Mouse (Mus musculus) kidney, adult 9 months (tissue): ENCODE data around the gene Rhot1.
"Not testable (repeated sequence)": the region's sequence is repeated elsewhere in the genome, so short reads cannot be mapped to it uniquely, and the experiment has no call there.

Source experiments
- DNase-seq: peaks from one replicate; pipeline ENCODE4 v3.0.0; 2022

Rhot1 gene

GRCm38 (mm10) chr11:80196351-80196750 is 12.5 kb upstream of the Rhot1 start:
- DNase-seq = no peak

DNA sequence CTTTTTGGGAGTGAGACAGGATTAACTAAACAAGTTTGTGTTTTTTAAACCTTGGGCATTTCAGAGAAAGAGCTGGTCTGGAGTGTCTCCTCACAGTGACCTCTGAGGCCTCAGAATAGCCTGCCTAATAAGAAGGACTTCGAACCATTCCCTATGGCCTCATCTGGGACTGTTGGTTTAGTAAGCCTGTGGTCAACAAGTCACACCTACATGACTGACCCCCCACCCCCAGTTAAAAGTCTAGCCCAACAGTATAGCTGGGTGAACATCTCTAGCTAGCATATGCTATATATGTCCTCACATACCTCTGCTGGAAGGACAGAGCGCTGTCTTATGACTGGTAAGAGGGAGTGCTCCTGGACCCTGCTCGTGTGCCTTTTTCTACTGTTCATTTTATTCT is 9.5 kb upstream of the Rhot1 start:
- DNase-seq = no peak

GRCm38 (mm10) chr11:80199773-80200172 is 9.0 kb upstream of the Rhot1 start:
- DNase-seq = no peak

- DNase-seq = no peak
Observed at GRCm38 (mm10) chr11:80200326-80200725, 8.5 kb upstream of the Rhot1 start.

DNA sequence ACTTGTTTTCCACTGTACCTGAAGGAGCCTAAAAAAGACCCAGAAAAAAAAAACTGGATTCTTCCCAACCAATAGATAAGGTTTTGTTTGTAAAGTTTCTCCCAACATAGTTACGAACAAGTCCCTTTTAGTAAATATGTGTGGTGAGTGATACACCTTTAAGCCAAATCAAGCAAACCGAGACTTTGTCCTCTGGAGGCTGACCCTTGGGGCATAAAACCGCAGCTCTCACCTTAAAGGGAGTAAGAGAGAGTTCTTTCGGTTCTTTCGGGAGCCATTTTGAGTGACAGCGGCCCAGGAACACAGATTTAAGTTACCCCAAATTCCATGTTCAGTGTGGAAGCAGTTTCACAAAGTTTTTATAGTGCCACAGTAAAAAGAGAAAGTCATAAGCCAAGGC is 6.5 kb upstream of the Rhot1 start:
- DNase-seq = peak; percentile 70

GRCm38 (mm10) chr11:80204037-80204436 is 4.8 kb upstream of the Rhot1 start:
- DNase-seq = no peak

- DNase-seq = no peak
Observed at GRCm38 (mm10) chr11:80204941-80205340, 3.9 kb upstream of the Rhot1 start.

GRCm38 (mm10) chr11:80208465-80208859 is 357 bp upstream of the Rhot1 start:
- no peak for DNase-seq

- no peak for DNase-seq
Observed at GRCm38 (mm10) chr11:80210321-80210720, 1.5 kb downstream of the Rhot1 start.

- DNase-seq = no peak
Observed at GRCm38 (mm10) chr11:80212282-80212681, 3.5 kb downstream of the Rhot1 start.

GRCm38 (mm10) chr11:80215291-80215690 is 6.5 kb downstream of the Rhot1 start:
- peak; percentile 57 for DNase-seq

DNA sequence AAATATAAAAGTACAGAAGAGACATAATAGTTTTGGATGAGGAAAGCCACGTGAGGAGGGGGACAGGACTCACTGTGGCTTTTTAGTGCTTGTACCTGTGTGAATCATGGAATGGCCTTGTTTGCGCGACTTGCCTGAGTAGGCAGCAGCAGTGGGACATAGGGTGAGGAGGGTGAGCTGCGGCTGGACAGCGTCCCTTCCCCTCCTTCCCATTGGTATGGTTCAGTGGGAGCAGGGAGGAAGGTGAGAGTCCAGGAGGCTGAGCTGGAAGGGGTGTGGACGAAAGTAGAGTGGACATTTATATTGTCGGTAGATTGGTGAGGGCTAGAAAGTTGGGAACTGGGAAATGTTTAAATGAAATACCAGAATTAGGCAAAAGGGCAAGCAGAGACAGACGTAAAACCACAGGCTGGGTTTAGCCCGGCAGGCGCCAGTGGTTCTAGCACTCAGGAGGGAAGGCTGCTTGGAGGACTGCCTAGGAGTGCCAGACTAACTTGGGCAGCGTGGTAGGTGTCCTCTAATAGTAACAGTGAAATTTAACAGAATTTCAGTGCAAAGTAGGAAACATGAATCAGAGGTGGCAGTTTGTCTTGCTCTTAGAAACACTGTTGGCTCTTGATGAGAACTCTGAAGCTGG is 10.0 kb downstream of the Rhot1 start:
- no peak for DNase-seq

DNA sequence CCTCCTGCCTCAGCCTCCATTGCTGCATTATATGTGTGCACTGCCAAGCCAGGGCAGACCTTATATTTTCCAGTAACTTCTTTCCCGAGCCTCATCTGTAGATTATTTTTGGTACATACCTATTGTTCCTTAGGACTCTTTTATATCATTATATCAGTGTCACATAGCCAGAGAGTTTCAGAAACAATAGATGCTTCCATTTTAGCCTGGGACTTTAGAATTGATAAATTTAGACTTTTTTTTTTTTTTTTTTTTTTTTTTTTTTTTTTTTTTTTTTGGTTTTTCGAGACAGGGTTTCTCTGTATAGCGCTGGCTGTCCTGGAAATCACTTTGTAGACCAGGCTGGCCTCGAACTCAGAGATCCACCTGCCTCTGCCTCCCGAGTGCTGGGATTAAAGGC is 21.2 kb downstream of the Rhot1 start:
- DNase-seq = not testable (repeated sequence)

GRCm38 (mm10) chr11:80237278-80237677 is 28.5 kb downstream of the Rhot1 start:
- no peak for DNase-seq

DNA sequence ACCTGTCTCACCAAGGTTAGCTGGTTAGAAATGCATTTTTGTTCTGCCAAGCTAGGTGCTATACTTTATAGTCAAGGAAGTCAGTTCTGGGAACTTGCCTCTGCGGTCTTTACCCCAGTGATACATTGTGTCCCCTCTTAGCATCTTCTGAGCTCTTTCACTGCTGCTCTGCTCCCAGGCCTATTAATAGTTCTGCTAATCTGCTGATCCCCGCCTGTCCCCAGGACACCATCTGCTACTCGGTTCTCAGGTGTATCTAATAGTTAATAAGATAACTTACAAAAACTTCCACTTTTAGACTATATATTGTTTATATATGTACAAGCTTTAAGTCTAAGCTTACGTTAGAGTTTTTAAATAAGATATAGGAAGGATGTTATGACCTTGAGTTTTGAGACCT is 29.5 kb downstream of the Rhot1 start:
- no peak for DNase-seq

DNA sequence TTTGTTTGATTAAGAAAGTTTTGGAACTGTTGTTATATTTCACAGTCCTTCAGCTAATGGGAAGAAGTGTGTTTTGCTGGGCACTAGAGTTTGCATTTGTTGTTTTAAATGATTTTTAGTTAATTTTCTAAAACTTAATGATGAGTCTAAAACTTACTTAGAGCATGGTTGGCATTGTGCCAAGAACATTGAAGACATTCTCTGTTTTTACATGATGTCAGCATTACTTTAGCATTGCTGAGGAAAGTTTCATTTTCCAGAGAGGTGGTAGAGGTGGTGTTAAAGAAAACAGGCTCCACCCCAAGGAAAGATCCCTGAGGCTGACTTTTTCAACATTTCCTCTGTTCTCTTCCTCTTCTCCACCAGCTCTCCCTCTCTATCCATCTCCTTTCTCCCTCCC is 38.2 kb downstream of the Rhot1 start:
- no peak for DNase-seq

DNA sequence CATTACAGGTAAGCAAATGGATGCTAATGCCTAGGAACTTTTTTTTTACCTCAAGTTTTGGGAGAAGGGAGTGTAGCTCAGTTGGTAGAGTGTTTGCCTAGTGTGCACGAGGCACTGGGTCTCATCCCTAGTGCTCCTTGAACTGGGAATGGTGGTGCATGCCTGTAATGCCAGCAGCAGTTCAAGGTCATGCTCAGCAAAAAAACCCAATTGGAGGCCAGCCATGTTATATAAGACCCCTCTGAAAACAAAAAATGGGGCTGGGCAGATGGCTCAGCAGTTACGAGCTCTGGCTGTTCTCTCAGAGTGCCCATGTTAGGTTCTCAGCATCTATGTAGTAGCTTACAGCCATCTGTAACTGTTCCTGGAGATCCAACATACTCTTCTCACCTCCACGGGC is 39.7 kb downstream of the Rhot1 start:
- no peak for DNase-seq

DNA sequence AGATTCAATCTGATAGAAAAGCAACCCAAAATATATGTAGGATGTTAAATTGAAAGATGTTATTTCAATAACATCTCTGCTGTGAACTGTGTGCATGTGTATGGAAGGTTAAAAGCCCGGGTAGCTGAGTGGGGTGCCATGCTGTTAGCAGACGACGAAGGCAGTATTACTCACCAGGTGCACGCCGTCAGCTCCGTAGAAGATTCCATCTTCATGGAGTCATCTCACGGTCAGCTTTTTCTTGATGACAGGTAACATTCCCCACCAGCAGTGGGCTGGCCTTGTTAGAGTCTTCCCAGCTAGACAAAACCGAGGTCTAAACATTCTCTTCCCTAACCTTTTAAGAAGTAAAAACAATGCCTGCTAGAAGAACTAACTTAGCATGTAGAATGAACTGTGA is 55.3 kb downstream of the Rhot1 start:
- no peak for DNase-seq

GRCm38 (mm10) chr11:80271096-80271495 is 62.3 kb downstream of the Rhot1 start:
- no peak for DNase-seq

DNA sequence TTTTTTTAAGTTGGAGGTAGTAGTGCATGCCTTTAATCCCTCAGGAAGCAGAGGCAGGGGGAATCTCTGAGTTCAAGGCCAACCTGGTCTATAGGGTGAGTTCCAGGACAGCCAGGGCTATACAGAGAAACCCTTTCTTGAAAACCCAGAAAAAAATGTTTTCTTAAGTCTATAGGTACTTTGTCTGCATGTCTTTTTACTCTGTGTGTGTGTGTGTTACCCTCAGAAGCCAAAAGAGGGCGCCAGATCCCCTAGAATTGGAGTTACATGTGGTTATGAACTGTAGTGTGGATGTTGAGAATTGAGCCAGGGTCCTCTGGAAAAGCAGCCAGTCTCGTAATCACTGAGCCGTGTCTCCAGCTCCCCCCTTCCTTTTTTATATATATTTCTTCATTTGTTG is 66.2 kb downstream of the Rhot1 start:
- DNase-seq = no peak

GRCm38 (mm10) chr11:80278054-80278453 is 69.2 kb downstream of the Rhot1 start:
- DNase-seq = no peak

DNA sequence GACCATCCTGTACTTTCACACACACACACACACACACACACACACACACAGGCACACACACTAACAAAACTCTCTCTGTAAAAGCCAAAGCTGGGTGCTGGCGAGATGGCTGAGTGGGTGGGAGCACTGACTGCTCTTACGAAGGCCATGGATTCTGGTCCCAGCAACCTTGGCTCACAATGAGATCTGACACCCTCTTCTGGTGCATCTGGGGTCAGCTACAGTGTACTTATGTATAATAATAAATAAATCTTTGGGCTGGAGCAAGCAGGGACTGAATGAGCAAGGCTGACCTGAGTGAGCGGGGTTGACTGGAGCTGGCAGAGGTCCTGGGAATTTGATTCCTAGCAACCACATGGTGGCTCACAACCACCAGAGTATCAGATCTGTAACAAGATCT is 75.0 kb downstream of the Rhot1 start:
- no peak for DNase-seq

DNA sequence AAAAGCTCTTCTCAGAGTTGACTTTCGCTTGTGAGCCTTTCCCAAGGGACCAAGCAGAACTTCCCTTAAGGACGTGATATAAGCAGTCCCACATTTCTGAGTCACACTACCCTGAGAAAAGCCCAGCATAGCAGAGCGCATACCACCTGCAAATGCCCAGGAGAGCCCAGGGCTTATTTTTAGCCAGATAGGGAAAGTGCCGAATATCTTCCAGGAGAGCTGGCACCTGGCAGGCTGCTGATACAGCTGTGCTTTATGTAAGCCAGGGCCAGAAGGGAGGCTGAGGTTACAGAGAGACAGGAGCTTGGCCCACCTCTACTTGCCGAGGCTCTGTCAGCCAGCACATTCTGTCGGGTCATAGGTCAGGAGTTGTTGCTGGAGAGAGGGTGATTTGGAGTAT is 75.8 kb downstream of the Rhot1 start:
- no peak for DNase-seq

GRCm38 (mm10) chr11:80287150-80287549 is 78.3 kb downstream of the Rhot1 start:
- peak; percentile 77 for DNase-seq

- DNase-seq = peak; percentile 36
Observed at GRCm38 (mm10) chr11:80289701-80290445, 81.1 kb downstream of the Rhot1 start.
